Mouse (Mus musculus): ENCODE measurements around the gene Mfsd13b. TPM values are rescaled to one million over a fixed set of nuclear protein-coding genes. Genes with fewer than 3 reads are reported as not detected.

Mfsd13b gene
- polyA plus RNA-seq, 1 experiment, result not detected

DNA sequence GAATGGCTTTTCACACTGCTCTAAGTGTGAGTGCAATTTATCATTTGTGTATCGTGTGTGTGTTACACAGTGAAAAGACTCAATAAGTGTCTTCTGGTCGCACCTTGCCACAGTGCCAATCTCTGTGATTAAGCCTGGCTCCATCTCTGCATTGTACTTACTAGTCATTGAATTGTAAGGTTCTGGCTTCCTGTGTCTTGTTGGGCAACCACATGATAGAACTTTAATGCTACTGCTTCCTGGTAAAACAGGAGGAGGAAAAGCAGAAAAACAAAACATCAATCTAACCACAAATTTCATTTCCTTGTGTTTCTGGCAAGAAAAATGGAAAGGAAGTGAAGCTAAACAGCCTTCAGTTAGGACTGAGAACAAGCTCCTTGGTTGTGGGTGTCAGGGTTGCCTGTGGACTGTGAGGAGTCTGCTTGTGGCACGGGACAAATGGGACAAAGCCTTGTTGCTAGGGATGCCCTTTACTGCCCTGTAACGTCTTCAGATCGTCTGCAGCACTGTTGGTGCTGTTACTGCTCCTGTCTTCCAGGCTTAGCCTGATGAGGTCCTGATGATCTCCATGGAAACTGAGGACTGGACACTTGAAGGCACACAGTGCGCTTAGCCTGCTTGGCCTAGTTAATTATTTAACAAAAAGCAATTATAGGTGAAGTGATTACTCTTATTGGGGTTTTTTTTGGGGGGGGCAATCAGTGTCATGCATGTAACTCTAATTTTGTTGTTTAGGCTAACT lies 77.3 kb downstream of the Mfsd13b start:
- no peak for TF ChIP-seq CTCF (IDR thresholded peaks at IDR 0.05; ENCODE audit: borderline replicate concordance, insufficient read depth, low read length)
- TF ChIP-seq POLR2A (IDR thresholded peaks at IDR 0.05; ENCODE audit: low read depth, low read length), result no peak
- no peak overlapping the region for H3K27ac ChIP-seq (ENCODE audit: insufficient read depth, low read length)
- no peak overlapping the region for H3K4me3 ChIP-seq (ENCODE audit: insufficient read depth, low read length)
- no peaks in the 10 kb centered on the region for H3K4me1 ChIP-seq (ENCODE audit: control insufficient read depth, insufficient read depth, low read length)

DNA sequence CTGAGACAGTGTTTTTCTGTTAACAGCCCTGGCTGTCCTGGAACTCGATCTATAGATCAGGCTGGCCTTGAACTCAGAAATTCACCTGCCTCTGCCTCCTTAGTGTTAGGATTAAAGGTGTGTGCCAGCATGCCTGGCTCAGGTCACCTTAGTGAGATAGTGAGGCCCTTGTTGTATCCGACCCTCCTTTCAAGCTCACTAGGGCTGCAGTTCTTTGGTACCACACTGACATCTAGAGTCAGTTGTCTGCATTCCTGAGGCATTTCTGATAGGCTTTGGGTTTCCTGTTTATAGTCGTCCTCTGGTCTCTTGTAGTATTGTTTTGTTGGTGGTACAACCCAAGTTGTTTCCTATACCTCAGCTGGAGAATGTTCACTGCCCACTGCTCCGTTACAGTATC lies 82.0 kb downstream of the Mfsd13b start:
- Histone ChIP-seq H3K4me1 (ENCODE audit: control insufficient read depth, insufficient read depth, low read length) (no peaks in the 10 kb centered on the region), H3K4me3 (ENCODE audit: insufficient read depth, low read length) (no peak overlapping the region), H3K27ac (ENCODE audit: insufficient read depth, low read length) (no peak overlapping the region)
- no peak for TF ChIP-seq POLR2A (IDR thresholded peaks at IDR 0.05; ENCODE audit: low read depth, low read length)
- TF ChIP-seq CTCF (IDR thresholded peaks at IDR 0.05; ENCODE audit: borderline replicate concordance, insufficient read depth, low read length), result no peak

Other genes starting within 250 kb of the Mfsd13b start
- gene Vwa3a, start 243.2 kb upstream of the Mfsd13b start, polyA plus RNA-seq (2011; ENCODE audit: insufficient read length, low read depth, missing spikeins), result 0.13 TPM in 1 of 2 replicates, not detected in the other
- not detected in 2 replicates for gene Gm5737, start 170.1 kb upstream of the Mfsd13b start, polyA plus RNA-seq (2011; ENCODE audit: insufficient read length, low read depth, missing spikeins)
- gene Eef2k, start 139.7 kb upstream of the Mfsd13b start, polyA plus RNA-seq (2011; ENCODE audit: insufficient read length, low read depth, missing spikeins), result 42.0 and 47.7 TPM in 2 replicates
- 22.0 and 24.0 TPM in 2 replicates for gene Polr3e, start 64.8 kb upstream of the Mfsd13b start, polyA plus RNA-seq (2011; ENCODE audit: insufficient read length, low read depth, missing spikeins)
- 44.6 and 51.9 TPM in 2 replicates for gene Cdr2, start 197 bp upstream of the Mfsd13b start, polyA plus RNA-seq (2011; ENCODE audit: insufficient read length, low read depth, missing spikeins)
- 126 and 171 TPM in 2 replicates for gene Mettl9, start 51.9 kb downstream of the Mfsd13b start, polyA plus RNA-seq (2011; ENCODE audit: insufficient read length, low read depth, missing spikeins)
- 0.23 TPM in 1 of 2 replicates, not detected in the other for gene Igsf6, start 92.1 kb downstream of the Mfsd13b start, polyA plus RNA-seq (2011; ENCODE audit: insufficient read length, low read depth, missing spikeins)
- gene Otoa, start 99.1 kb downstream of the Mfsd13b start, polyA plus RNA-seq (2011; ENCODE audit: insufficient read length, low read depth, missing spikeins), result 0.12 and 0.32 TPM in 2 replicates